Mouse (Mus musculus) embryonic facial prominence, embryonic 11.5 days (tissue): ENCODE results near the gene Bag1. TPM values are rescaled to one million over a fixed set of nuclear protein-coding genes. Genes with fewer than 3 reads are reported as not detected.

Experiments
- ATAC-seq: fragments of 200-750 bp; cut with Nextera tagmentation; replicated peaks from 2 replicates; pipeline ENCODE4 v1.8.0; 2017; ENCODE audit warnings: low read depth; ENCODE audit not compliant: insufficient number of reproducible peaks, low FRiP score, low TSS enrichment
- DNase-seq: peaks from one replicate; pipeline ENCODE4 v3.0.0-alpha.2; 2015; ENCODE audit warnings: low spot score
- H3K27ac ChIP-seq: fragments of 300-500 bp; sonication (generic); replicated peaks from 2 replicates; pipeline ENCODE4 v1.5.1; 2014; ENCODE audit warnings: mild to moderate bottlenecking, low read depth, low read length, control low read depth
- H3K27me3 ChIP-seq: fragments of 300-500 bp; sonication (generic); 2 replicates; pipeline ENCODE4 v1.6.1; 2014; ENCODE audit warnings: mild to moderate bottlenecking, low read length, moderate library complexity, mixed read lengths; ENCODE audit not compliant: control insufficient read depth, insufficient read depth
- H3K36me3 ChIP-seq: fragments of 300-500 bp; sonication (generic); replicated peaks from 2 replicates; pipeline ENCODE4 v1.6.1; 2014; ENCODE audit warnings: low read depth, mild to moderate bottlenecking, low read length, moderate library complexity, mixed read lengths; ENCODE audit not compliant: control insufficient read depth, insufficient read depth
- H3K4me1 ChIP-seq: fragments of 300-500 bp; sonication (generic); 2 replicates; pipeline ENCODE4 v1.6.1; 2014; ENCODE audit warnings: low read length, mixed read lengths; ENCODE audit not compliant: control insufficient read depth, insufficient read depth
- H3K4me2 ChIP-seq: fragments of 300-500 bp; sonication (generic); 2 replicates; pipeline ENCODE4 v1.6.1; 2014; ENCODE audit warnings: low read depth, mild to moderate bottlenecking, control low read depth, low read length, moderate library complexity
- H3K4me3 ChIP-seq: fragments of 300-500 bp; sonication (generic); 2 replicates; pipeline ENCODE4 v1.5.1; 2014; ENCODE audit warnings: low read depth, low read length, control low read depth
- H3K9ac ChIP-seq: fragments of 300-500 bp; sonication (generic); replicated peaks from 2 replicates; pipeline ENCODE4 v1.6.1; 2014; ENCODE audit warnings: mild to moderate bottlenecking, control low read depth, low read length
- H3K9me3 ChIP-seq: fragments of 300-500 bp; sonication (generic); replicated peaks from 2 replicates; pipeline ENCODE4 v1.6.1; 2016; ENCODE audit warnings: mild to moderate bottlenecking, low read length, inconsistent platforms, mixed read lengths; ENCODE audit not compliant: control insufficient read depth
- WGBS: fragments of 180-500 bp; shearing (Covaris S2); extraction: QIAGEN DNeasy Blood & Tissue Kit; methylation state at CpG from one replicate; pipeline ENCODE4 v1.1.7; 2014; 5-methylcytosine and 5-hydroxymethylcytosine counted together
- polyA plus RNA-seq: library from polyadenylated mRNA; unstranded; fragments of >200 nt; fragmentation: Nextera tagmentation; extraction: Ambion mirVana; gene quantifications from 2 replicates; pipeline ENCODE4 v1.2.1, GENCODE M21; 2014

Bag1 gene
- polyA plus RNA-seq, 1 experiment from 2014 or later = 295 TPM

GRCm38 (mm10) chr4:40929046-40929445 is 19.0 kb downstream of the Bag1 start:
- Histone ChIP-seq H3K27ac (no peak overlapping the region), H3K4me3 (no peak overlapping the region), H3K4me1 (no peaks in the 10 kb centered on the region), H3K9ac (no peak overlapping the region), H3K27me3 (no peaks in the 10 kb centered on the region), H3K4me2 (no peak overlapping the region), H3K36me3 (no peaks in the 10 kb centered on the region; the same call in 1 of the 2 replicates), H3K9me3 (no peaks in the 10 kb centered on the region)
- 86% methylated on average over 7 of the region's 7 CpGs for WGBS
- ATAC-seq (no peak), DNase-seq (no peak)

- no peaks in the 10 kb centered on the region for H3K9me3 ChIP-seq
- no peaks in the 10 kb centered on the region for H3K4me1 ChIP-seq
- no peaks in the 10 kb centered on the region for H3K27me3 ChIP-seq
- no peak overlapping the region for H3K27ac ChIP-seq
- DNase-seq = no peak
- WGBS = 40% methylated on average over 3 of the region's 3 CpGs
- no peaks in the 10 kb centered on the region for H3K36me3 ChIP-seq
- no peak for ATAC-seq
- no peak overlapping the region for H3K9ac ChIP-seq
- H3K4me2 ChIP-seq = no peak overlapping the region
- no peak overlapping the region for H3K4me3 ChIP-seq
These were observed 22.5 kb downstream of the Bag1 start for GRCm38 (mm10) chr4:40925568-40925967.

- 79% methylated on average over 6 of the region's 6 CpGs for WGBS
- ATAC-seq (no peak), DNase-seq (no peak)
- H3K4me2 ChIP-seq = no peak overlapping the region
- no peak overlapping the region for H3K9ac ChIP-seq
- H3K4me1 ChIP-seq = no peaks in the 10 kb centered on the region
- no peaks in the 10 kb centered on the region for H3K36me3 ChIP-seq
- no peak overlapping the region for H3K4me3 ChIP-seq
- H3K27me3 ChIP-seq = no peaks in the 10 kb centered on the region
- H3K27ac ChIP-seq = no peak overlapping the region
- H3K9me3 ChIP-seq = no peaks in the 10 kb centered on the region
These were observed 24.9 kb downstream of the Bag1 start for GRCm38 (mm10) chr4:40923087-40923651.

- no peaks in the 10 kb centered on the region for H3K36me3 ChIP-seq
- DNase-seq (no peak), ATAC-seq (no peak)
- H3K4me2 ChIP-seq = no peak overlapping the region
- no peaks in the 10 kb centered on the region for H3K4me1 ChIP-seq
- H3K9ac ChIP-seq = no peak overlapping the region
- no peak overlapping the region for H3K4me3 ChIP-seq
- WGBS = 69% methylated on average over 3 of the region's 3 CpGs
- no peaks in the 10 kb centered on the region for H3K27me3 ChIP-seq
- H3K27ac ChIP-seq = no peak overlapping the region
- H3K9me3 ChIP-seq = no peaks in the 10 kb centered on the region
These were observed 26.8 kb downstream of the Bag1 start for GRCm38 (mm10) chr4:40921288-40921687.

GRCm38 (mm10) chr4:40920576-40920975 is 27.5 kb downstream of the Bag1 start:
- Histone ChIP-seq H3K4me1 (no peaks in the 10 kb centered on the region), H3K4me3 (no peak overlapping the region), H3K9me3 (no peaks in the 10 kb centered on the region), H3K4me2 (no peak overlapping the region), H3K9ac (no peak overlapping the region), H3K27me3 (no peaks in the 10 kb centered on the region), H3K27ac (no peak overlapping the region), H3K36me3 (no peaks in the 10 kb centered on the region)
- DNase-seq = no peak
- ATAC-seq = no peak
- WGBS = 79% methylated on average over 2 of the region's 2 CpGs

GRCm38 (mm10) chr4:40919785-40920184 is 28.3 kb downstream of the Bag1 start, which contains the start of gene Spink4:
TSS of gene Spink4 (plus strand) at chr4:40920052.
- no peak for ATAC-seq

GRCm38 (mm10) chr4:40916592-40917155 is 31.4 kb downstream of the Bag1 start:
- no peak for ATAC-seq
- no peak for DNase-seq
- Histone ChIP-seq H3K27ac (no peak overlapping the region), H3K9ac (no peak overlapping the region), H3K36me3 (no peaks in the 10 kb centered on the region), H3K4me2 (no peak overlapping the region), H3K9me3 (no peaks in the 10 kb centered on the region), H3K4me1 (no peaks in the 10 kb centered on the region), H3K4me3 (no peak overlapping the region), H3K27me3 (no peaks in the 10 kb centered on the region)
- WGBS = 89% methylated on average over 7 of the region's 7 CpGs

More at GRCm38 (mm10) chr4:40919785-40920184, 28.3 kb downstream of the Bag1 start, which contains the start of gene Spink4:
- no peak within 1 kb of the TSS for H3K27ac ChIP-seq
- H3K4me2 ChIP-seq = no peak within 1 kb of the TSS
- no peak for DNase-seq
- no peaks in the 10 kb centered on the region for H3K4me1 ChIP-seq
- H3K9me3 ChIP-seq = no peaks in the 10 kb centered on the region
- no peaks in the 10 kb centered on the region for H3K27me3 ChIP-seq
- no peaks in the 10 kb centered on the region for H3K36me3 ChIP-seq
- 67% methylated on average over 3 of the region's 3 CpGs for WGBS
- no peak within 1 kb of the TSS for H3K9ac ChIP-seq
- no peak within 1 kb of the TSS for H3K4me3 ChIP-seq

GRCm38 (mm10) chr4:40915947-40916346 is 32.1 kb downstream of the Bag1 start:
- 75% methylated on average over 5 of the region's 5 CpGs for WGBS
- ATAC-seq = no peak

More at GRCm38 (mm10) chr4:40915947-40916346, 32.1 kb downstream of the Bag1 start:
- Histone ChIP-seq H3K9ac (no peak overlapping the region), H3K4me2 (no peak overlapping the region), H3K9me3 (no peaks in the 10 kb centered on the region), H3K4me3 (no peak overlapping the region), H3K36me3 (no peaks in the 10 kb centered on the region), H3K4me1 (no peaks in the 10 kb centered on the region), H3K27me3 (no peaks in the 10 kb centered on the region), H3K27ac (no peak overlapping the region)
- DNase-seq = no peak
